Mouse (Mus musculus): ENCODE measurements around the gene Maml3.

Gene Maml3

GRCm38 (mm10) chr3:52090230-52090873 is 14.5 kb downstream of the Maml3 start:
- DNase-seq (ENCODE audit: low read depth, low spot score): no peak

DNA sequence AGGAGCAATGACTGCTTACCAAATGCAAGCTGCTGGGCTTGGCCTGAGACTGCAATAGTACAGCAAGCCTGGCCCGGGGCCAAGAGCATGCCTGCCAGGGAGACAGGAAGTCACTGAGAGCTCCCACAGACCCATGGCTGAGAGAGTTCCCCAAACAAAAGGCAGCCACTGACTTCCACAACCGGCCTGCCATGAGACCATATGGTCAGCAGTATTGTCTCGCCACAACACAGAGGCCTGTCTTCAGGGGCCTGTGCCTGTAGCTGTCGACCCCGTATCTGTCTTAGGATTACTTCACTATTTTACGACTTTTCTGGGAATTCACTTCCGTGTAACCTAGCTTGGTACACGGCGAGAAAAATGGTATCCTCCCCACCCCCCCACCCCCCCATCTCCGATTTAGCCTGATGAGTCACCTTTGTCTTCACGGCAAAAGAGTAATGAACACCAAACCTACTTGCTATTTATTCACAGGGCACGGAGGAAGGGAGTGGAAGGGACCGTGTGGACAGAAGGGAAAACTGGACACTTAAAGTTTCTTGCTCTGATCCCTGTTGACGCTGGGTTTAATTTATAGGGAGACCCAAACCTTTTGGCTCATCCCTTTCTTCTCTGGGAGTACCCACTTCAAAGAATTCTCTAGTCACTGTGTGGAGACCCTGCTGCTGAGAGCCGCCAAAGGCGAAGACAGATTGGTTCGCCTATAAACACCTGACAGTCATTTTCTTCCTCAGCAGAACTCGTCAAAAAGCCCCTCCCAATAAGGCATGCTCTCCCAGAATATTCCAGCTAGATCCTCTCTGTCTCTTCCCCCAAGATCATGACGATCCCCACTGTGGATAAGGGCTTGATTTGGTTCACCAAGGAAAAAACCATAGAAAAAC is 16.2 kb downstream of the Maml3 start:
- no peak for DNase-seq (ENCODE audit: low read depth, low spot score)

DNA sequence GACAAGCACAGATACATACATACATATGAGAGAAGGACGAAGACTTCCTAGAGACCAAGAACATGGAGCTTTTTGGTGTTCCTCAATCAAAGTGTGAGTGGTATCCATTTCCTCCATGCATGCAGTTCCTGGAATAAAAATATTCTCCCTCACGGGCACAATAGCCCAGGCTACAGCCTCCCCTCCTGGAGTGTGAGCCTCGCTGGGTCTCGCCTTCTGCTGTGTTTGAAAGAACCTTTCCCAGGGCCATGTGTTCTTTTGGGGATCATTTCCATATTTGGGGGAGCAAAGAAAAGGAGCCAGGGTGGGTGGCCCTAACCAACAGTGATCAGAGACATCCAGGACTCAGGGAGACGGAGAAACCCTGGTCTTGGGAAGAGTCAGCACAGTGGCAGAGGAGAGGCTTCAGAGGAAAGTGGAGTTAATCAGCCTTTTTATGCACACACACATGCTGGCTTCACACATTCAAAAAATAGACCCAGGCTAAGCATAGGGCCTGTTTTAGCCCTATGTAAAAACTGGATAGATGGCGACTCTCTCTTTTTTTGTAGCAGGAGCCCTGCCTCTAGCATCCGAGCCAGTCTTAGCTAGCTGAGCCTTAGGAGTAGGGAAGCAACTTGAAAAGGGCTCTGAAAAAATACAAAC is 17.1 kb downstream of the Maml3 start:
- DNase-seq (ENCODE audit: low read depth, low spot score): no peak

GRCm38 (mm10) chr3:52078763-52079162 is 26.1 kb downstream of the Maml3 start:
- no peak for DNase-seq (ENCODE audit: low read depth, low spot score)

DNA sequence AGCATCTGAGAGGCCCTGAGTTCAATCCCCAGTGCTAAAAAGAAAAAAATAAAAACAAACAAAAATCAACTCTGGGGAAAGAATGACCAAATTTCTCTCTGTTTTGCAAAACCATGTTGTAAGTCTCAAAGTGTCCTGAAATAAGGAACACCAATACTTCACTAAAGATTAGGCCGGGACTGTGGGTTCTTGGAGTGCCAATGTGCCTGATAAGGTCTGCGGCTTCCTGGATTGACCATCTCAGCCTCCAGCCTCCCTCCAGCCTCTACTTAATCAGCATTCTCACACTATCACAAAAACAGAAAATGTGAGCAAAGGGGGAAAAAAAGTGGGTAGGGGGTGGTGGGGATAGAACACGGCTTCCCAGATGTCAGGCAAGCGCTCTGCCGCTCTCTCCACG is 30.9 kb downstream of the Maml3 start:
- no peak for DNase-seq (ENCODE audit: low read depth, low spot score)

DNA sequence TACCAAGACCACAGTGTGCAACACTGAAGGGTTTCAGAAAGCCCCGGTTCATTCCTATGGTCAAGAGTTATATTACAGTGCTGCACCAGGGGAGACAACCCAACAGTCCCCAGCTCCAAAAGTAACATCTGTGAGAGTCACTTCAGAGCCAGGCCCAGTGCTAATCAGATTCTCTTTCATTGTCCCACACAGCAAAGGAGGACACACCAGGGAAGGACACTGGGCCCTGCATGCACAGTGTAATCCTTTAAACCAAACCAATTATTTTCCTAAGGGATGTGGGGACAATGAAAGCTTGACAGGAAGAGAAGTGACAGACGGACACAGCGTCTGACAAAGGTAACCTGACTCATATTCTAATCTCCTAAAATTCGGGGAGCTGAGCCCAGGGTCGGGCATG is 32.9 kb downstream of the Maml3 start:
- no peak for DNase-seq (ENCODE audit: low read depth, low spot score)

GRCm38 (mm10) chr3:52070163-52070478 is 34.8 kb downstream of the Maml3 start:
- DNase-seq (ENCODE audit: low read depth, low spot score): no peak

GRCm38 (mm10) chr3:52069304-52070162 is 35.3 kb downstream of the Maml3 start:
- no peak for DNase-seq (ENCODE audit: low read depth, low spot score)

GRCm38 (mm10) chr3:52068885-52069284 is 36.0 kb downstream of the Maml3 start:
- DNase-seq (ENCODE audit: low read depth, low spot score): no peak

GRCm38 (mm10) chr3:52067181-52067580 is 37.7 kb downstream of the Maml3 start:
- DNase-seq (ENCODE audit: low read depth, low spot score): no peak

- DNase-seq (ENCODE audit: low read depth, low spot score): no peak
Measured at GRCm38 (mm10) chr3:52066142-52066541, 38.7 kb downstream of the Maml3 start.

DNA sequence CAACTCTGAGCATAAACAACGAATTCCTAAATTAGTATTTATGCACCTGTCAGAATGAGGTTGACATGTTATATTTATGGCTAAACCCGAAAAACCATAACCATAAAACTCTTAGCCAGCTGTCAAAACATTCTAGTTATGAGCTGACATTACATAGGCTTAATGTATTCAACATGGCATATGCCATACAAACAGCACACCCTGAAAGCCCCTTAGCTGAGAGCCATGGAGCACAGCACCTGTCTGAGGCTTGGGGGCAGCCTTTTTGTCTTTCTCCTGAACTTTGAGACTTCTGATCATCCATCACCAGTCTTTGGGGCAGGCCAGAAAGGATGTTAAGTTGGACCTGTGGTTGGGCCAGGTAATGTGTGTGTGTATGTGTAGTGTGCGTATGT is 41.6 kb downstream of the Maml3 start:
- no peak for DNase-seq (ENCODE audit: low read depth, low spot score)

DNA sequence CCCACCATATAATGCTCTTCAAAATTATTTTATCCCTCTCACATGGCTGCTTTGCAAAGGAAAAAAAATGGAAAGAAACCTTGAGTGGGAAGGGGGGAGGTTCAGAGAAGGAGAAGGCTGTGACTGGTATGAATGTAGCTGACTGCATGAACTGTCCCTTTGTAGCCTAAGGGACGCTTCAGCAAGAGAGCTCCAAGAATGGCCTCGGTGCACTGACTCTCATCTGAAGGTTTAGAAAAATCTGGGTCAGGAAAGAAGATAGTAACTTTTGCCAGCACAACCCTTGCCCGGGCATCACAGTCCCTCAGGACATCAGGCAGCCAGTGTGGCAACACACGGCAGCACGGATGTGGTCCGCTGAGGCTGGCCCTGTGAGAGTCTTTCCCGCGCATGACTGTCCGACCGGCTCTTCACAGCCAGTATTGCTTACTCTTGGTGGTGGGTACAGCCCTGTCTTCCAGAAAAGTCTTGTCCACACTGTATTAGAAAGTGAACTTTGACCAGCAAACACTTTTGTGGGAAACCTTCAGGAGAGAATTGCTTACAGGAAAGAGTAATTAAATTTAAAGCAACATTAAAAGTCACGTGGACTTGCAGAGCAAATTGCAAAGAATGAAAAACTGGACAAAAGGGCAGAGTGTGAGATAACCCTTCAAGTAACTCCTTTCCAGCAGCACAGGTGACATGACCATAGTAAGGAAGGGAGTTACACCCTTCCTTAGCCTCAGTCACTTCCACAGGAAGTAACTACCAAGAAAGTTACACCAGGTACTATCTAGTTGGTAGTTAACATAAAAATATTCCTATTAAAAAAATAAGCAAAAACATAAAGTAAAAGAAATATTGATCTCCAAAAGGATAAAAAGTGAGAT is 42.3 kb downstream of the Maml3 start:
- DNase-seq (ENCODE audit: low read depth, low spot score): no peak

DNA sequence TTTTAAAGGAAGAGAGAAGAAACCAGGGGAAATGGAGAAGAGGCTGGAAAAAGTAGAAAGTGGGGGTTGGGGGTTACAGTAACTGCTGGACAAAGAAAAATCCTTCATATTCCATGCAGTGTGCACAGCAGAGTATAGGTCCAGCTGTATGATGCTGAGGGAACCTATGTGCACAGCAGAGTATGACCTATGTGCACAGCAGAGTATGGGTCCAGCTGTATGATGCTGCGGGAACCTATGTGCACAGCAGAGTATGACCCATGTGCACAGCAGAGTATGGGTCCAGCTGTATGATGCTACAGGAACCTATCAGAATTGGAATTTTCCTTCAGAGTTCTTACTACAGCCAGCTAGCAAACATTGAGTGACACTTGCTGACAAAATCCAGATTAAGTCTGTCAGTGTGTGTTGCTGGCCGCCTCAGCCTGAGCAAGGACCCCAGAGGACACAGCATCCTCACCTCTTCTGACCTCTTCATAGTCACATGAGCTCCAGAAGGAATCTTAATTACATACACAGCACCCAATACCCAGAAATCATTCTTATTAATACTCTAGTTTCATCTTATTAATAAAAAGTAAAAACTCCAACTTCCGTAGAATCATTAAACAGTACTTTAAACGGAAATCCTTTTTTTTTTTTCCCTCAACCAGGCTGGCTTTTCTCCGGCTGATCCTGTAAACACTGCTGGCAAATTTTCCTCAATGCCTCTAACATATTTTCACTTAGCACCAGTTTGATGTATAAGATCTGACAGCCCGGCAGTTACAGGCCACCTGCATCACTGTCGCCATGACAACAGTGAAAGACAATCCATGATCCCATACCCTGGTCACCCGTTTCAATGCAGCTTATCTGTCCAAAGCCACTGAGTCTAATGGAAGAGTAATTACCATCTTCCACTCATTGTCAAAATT is 43.1 kb downstream of the Maml3 start:
- no peak for DNase-seq (ENCODE audit: low read depth, low spot score)

DNA sequence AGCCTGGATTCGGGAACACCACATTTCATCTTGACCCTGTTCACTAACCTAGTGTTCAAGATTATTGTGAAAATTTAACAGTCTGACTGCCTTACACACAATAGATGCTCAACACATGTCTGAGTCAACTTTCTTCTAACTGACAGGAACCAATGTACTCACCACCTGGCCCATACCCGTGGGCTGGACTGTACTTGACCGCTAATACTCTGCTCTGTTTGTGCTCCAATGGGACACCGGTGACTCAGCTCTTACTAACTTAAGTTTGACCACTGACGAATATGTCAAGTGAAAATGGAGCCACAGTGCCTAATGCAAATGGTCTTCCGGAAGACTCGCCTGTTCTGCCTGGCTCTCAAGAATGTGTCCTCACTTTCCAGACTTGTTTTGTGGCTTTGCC is 44.0 kb downstream of the Maml3 start:
- DNase-seq (ENCODE audit: low read depth, low spot score): no peak

DNA sequence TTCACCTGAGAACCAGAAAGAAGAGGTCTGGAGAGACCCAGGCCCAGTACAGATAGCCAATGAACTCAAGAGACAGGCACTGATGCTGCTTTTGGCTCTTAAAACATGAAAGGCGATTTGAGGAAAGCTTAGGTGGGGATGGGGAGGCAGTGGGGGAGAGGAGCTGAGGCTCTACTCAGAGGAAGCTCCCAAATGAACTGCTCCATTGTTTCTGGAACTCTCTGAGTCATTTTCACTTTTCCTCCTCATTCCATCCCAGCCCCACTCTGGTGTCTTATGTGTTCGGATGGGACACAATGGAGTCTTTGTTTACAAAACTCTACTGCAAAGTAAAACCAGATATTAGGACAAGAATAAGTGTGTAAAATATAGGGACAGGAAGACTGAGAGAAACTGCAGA is 53.1 kb downstream of the Maml3 start:
- DNase-seq (ENCODE audit: low read depth, low spot score): no peak

- DNase-seq (ENCODE audit: low read depth, low spot score): no peak
Measured at GRCm38 (mm10) chr3:52048082-52048481, 56.8 kb downstream of the Maml3 start.

- DNase-seq (ENCODE audit: low read depth, low spot score): no peak
Measured at GRCm38 (mm10) chr3:52047537-52047936, 57.3 kb downstream of the Maml3 start.

GRCm38 (mm10) chr3:52046895-52047372 is 57.9 kb downstream of the Maml3 start:
- no peak for DNase-seq (ENCODE audit: low read depth, low spot score)
